Mouse (Mus musculus): ENCODE results near the gene Itch. TPM values are rescaled to one million over a fixed set of nuclear protein-coding genes. Genes with fewer than 3 reads are reported as not detected.

Itch gene
- polyA plus RNA-seq, 1 experiment = 3.3 TPM

GRCm38 (mm10) chr2:155133977-155134860 is 910 bp downstream of the Itch start:
- TF ChIP-seq GATA1 (IDR thresholded peaks at IDR 0.05; ENCODE audit: low read length) = no peak

GRCm38 (mm10) chr2:155135092-155135491 is 1.8 kb downstream of the Itch start:
- TF ChIP-seq GATA1 (IDR thresholded peaks at IDR 0.05; ENCODE audit: low read length) = no peak

GRCm38 (mm10) chr2:155135534-155135933 is 2.2 kb downstream of the Itch start:
- TF ChIP-seq GATA1 (IDR thresholded peaks at IDR 0.05; ENCODE audit: low read length) = no peak

- no peak for TF ChIP-seq GATA1 (IDR thresholded peaks at IDR 0.05; ENCODE audit: low read length)
These were observed 7.7 kb downstream of the Itch start for GRCm38 (mm10) chr2:155140986-155141385.

- no peak for TF ChIP-seq GATA1 (IDR thresholded peaks at IDR 0.05; ENCODE audit: low read length)
These were observed 8.8 kb downstream of the Itch start for GRCm38 (mm10) chr2:155142025-155142555.

- no peak for TF ChIP-seq GATA1 (IDR thresholded peaks at IDR 0.05; ENCODE audit: low read length)
These were observed 74.1 kb downstream of the Itch start for GRCm38 (mm10) chr2:155207419-155207818.

GRCm38 (mm10) chr2:155223145-155223544 is 89.8 kb downstream of the Itch start:
- TF ChIP-seq GATA1 (IDR thresholded peaks at IDR 0.05; ENCODE audit: low read length) = no peak

- TF ChIP-seq GATA1 (IDR thresholded peaks at IDR 0.05; ENCODE audit: low read length) = no peak
These were observed 91.4 kb downstream of the Itch start for GRCm38 (mm10) chr2:155224721-155225120.

- no peak for TF ChIP-seq GATA1 (IDR thresholded peaks at IDR 0.05; ENCODE audit: low read length)
These were observed 102.5 kb downstream of the Itch start for GRCm38 (mm10) chr2:155235746-155236361.

- no peak for TF ChIP-seq GATA1 (IDR thresholded peaks at IDR 0.05; ENCODE audit: low read length)
These were observed 103.2 kb downstream of the Itch start, which contains the start of gene Dynlrb1 for GRCm38 (mm10) chr2:155236362-155236992. Gene Dynlrb1, plus strand, starts transcription at chr2:155236533.

- no peak for TF ChIP-seq GATA1 (IDR thresholded peaks at IDR 0.05; ENCODE audit: low read length)
These were observed 104.0 kb downstream of the Itch start for GRCm38 (mm10) chr2:155237276-155237675.

GRCm38 (mm10) chr2:155240915-155241314 is 107.6 kb downstream of the Itch start:
- no peak for TF ChIP-seq GATA1 (IDR thresholded peaks at IDR 0.05; ENCODE audit: low read length)

GRCm38 (mm10) chr2:155242296-155242855 is 109.1 kb downstream of the Itch start:
- no peak for TF ChIP-seq GATA1 (IDR thresholded peaks at IDR 0.05; ENCODE audit: low read length)

GRCm38 (mm10) chr2:155246231-155246630 is 112.9 kb downstream of the Itch start:
- no peak for TF ChIP-seq GATA1 (IDR thresholded peaks at IDR 0.05; ENCODE audit: low read length)

- TF ChIP-seq GATA1 (IDR thresholded peaks at IDR 0.05; ENCODE audit: low read length) = no peak
These were observed 114.9 kb downstream of the Itch start for GRCm38 (mm10) chr2:155248206-155248605.

GRCm38 (mm10) chr2:155248718-155249117 is 115.4 kb downstream of the Itch start:
- no peak for TF ChIP-seq GATA1 (IDR thresholded peaks at IDR 0.05; ENCODE audit: low read length)

Data from G1E-ER4 (cell line).